Mouse (Mus musculus): ENCODE measurements around the gene Lsamp. TPM values are rescaled to one million over a fixed set of nuclear protein-coding genes. Genes with fewer than 3 reads are reported as not detected.

Gene Lsamp
- polyA plus RNA-seq, 1 experiment = not detected

DNA sequence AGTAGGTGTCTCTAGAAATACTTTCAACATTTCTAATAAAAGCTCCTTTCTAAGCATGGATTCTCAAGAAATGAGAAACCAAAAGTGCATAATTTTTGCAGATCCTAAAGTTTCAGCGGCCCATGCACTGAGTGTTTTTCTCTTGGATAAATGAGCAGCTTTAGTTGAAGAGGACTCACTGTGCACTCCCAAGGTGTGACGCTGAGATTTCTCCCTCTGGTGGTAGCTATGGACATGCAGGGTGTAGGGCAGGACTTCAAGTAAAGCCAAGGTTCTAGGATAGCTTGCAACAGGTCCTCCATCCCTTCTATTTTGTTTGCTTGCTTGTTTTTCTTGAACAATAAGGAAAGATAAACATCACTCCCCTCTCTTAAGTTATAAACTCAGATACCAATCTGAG is 1558.5 kb downstream of the Lsamp start:
- TF ChIP-seq GATA1 (IDR thresholded peaks at IDR 0.05; ENCODE audit: low read length) = no peak

DNA sequence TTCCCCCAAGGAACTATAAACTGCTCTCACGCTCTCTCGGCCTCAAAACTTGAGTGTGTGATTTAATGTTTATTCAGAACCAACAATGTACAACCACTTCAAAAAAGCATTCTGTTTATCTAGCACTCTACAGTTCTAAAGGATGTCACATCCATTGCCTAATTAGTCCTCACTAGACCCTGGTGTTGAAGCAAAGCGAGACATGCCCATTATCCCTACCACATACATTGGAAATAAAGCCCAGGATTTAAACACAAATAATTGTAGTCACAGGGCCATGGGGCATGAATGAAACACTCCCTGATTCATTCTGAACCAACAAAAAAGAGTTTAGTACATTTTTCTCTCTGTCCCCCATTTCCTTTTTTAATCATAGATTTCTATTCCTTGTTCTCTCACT is 1567.0 kb downstream of the Lsamp start:
- no peak for TF ChIP-seq GATA1 (IDR thresholded peaks at IDR 0.05; ENCODE audit: low read length)

DNA sequence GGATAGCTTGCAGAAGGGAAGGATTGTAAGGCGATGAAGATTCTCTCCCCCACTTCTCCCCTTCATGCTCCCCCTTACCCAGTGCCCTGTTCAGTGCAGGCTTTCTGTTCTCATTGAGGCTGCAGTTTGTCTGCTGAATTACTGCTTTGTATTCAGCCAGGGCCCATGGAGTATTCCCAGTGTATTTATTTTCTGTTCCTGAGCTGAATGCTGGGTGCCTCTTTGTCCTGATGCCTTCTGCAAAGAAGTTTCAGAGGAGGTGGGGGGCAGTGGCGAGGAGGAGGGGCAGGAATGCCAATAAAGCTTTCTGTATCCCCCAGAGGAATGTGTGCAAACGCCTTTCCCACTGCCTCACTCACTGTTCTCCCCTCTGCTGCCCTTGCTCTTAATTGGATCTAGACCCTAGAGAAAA is 1567.7 kb downstream of the Lsamp start:
- TF ChIP-seq GATA1 (IDR thresholded peaks at IDR 0.05; ENCODE audit: low read length) = no peak

DNA sequence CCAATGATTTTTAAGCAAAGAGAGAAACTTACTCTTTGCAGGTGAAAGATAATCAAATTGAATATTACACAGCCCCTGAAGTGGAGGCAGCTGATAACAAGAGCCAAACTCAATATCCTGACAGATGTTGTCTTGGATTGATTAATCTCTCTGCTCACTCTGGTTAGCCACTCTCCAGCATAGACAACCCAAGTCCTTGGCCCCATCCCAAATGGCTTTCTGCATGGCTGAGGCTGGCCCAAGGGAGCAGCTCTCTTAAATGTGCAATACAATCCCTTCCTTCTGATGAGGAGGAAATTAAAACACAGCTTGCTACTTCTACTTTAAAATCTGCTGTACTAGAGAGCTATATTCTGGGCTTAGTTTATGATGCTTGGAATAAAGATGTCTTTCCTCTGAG is 1572.9 kb downstream of the Lsamp start:
- TF ChIP-seq GATA1 (IDR thresholded peaks at IDR 0.05; ENCODE audit: low read length) = no peak

DNA sequence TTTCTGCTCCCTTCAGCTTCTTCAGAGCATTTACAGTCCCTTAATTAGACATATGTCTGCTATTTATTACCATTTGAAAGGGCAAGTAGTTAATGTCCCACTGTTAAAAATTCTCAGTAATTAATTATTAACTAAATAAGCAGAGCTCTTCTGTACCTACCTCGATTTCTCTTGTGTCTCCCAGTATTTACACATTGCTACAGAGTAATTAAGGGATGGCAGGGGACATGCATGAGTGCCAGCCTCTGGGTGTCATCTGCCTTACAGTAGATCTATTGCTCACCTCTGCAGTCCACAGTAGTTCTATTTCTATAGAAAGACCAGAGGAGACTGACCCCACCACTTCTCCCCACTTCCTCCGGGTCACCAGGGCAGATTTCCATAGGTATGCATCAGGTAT is 1581.1 kb downstream of the Lsamp start:
- TF ChIP-seq GATA1 (IDR thresholded peaks at IDR 0.05; ENCODE audit: low read length) = no peak

DNA sequence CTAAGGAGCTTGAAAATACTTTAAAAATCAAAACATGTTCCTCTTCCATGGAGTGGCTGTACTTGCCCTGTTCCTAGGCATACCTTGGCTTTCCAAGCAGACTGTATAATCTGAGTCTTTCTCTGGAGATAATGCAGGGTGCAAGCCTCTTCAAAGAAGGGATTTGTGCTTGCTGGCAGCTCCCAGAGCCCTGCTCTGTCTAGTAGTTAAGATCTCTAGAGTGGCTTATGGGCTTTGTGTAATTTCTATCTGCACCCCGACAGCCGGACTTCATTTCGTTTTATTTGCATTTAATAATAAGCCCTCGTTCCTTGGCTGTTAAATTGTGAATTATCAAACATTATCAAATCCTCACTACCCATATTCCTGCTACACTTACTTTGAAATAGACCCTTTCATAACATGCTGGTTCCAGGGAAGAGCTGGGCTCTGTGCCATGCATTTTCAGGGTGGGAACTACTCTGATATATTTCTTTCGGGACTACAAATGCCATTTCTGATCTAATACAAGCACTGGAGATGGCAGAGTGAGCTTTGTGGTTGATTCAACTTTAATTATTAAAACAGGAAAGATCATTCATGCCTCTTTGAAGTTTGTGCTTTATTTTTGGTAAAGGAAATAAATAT is 1604.6 kb downstream of the Lsamp start:
- no peak for TF ChIP-seq GATA1 (IDR thresholded peaks at IDR 0.05; ENCODE audit: low read length)

DNA sequence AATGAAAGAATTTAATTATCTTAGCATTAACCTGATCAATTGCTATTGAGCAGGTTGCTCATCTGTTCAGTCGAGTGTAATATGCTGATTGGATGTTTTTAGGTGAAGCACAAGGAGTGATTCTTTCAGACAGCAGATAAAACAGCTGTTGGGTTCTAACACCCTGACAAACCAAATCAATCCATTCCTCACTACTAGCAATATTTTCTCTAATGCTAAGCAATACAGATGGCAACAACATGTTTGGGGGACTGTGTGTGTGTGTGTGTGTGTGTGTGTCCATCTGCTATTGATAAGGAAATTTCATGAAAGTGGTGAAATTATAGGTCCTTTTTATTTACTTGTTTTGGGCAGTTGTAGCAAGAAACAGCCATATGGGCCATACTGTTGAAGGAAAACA is 1628.1 kb downstream of the Lsamp start:
- no peak for TF ChIP-seq GATA1 (IDR thresholded peaks at IDR 0.05; ENCODE audit: low read length)

DNA sequence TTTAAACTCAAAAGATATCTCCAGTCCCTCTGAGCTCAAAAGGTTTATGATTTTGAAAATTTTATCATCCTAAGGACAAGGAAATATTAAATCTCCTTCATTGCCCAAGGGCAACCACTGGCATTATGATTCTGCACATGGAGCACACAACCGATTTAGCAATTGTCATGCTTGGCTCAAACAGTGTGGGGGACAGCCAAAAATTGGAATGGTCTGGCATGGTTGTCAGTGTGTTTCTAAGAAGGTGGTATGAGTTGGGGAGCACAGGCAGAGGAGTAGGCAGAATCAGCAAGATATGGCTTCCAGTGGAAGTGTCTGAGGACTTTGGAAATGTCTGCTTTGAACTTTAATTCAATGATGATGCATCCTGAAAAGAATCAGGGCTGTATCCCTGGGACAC is 1639.7 kb downstream of the Lsamp start:
- no peak for TF ChIP-seq GATA1 (IDR thresholded peaks at IDR 0.05; ENCODE audit: low read length)

DNA sequence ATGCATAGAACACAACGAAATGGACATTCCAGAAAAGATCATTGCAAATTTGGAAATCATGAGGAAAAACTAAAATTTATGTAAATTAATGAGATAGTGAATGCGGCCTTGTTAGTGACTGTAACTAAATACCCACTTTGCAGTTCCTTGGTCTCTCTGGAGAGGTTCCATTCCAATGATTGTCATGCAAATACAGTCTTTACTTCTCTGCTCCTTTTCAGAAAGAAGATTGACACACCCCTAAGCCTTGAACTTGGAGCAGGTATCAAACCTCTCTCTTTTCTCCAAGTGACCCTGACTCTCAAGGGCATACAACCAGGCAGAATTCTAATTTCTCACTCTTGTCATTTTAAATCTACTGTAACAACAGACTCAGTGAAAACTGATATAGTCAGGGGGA is 1649.7 kb downstream of the Lsamp start:
- TF ChIP-seq GATA1 (IDR thresholded peaks at IDR 0.05; ENCODE audit: low read length) = no peak

DNA sequence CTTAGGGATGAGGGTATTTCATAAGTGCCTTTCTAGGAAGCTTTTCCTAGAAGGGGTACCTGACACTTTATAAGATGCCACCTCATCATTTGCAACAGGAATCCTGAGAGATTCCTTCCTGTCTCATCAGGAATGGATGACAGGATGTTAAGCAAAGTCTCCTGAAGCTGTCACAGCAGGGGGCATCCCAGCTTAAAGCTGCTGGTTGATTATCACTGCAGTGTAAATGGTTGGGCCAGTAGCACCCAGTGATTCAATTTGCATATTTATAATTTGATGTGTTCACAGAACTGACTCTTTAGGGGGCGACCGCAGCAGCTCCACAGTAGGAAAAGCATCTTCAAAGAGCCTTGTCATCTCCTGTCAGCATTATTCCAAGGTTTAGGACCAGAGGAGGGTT is 1656.7 kb downstream of the Lsamp start:
- TF ChIP-seq GATA1 (IDR thresholded peaks at IDR 0.05; ENCODE audit: low read length) = no peak

DNA sequence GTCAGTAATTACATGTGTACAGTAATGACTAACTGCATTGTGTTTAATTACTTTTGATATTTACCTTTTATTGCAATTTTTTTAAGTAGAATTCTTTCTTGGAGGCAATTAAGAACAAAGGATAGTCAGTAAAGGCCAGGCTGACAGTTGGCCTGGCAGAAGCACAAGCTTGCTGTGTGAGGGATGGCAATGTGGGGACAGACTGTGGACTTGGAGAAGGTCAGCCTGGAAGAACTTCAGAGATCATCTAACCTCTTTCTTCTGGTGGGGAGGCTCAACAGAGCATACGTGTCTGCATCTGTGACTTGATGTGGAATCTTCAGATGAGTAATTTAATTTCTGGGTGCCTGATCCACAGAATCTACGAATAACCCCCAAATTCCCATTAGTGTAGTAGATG is 1669.1 kb downstream of the Lsamp start:
- TF ChIP-seq GATA1 (IDR thresholded peaks at IDR 0.05; ENCODE audit: low read length) = no peak

DNA sequence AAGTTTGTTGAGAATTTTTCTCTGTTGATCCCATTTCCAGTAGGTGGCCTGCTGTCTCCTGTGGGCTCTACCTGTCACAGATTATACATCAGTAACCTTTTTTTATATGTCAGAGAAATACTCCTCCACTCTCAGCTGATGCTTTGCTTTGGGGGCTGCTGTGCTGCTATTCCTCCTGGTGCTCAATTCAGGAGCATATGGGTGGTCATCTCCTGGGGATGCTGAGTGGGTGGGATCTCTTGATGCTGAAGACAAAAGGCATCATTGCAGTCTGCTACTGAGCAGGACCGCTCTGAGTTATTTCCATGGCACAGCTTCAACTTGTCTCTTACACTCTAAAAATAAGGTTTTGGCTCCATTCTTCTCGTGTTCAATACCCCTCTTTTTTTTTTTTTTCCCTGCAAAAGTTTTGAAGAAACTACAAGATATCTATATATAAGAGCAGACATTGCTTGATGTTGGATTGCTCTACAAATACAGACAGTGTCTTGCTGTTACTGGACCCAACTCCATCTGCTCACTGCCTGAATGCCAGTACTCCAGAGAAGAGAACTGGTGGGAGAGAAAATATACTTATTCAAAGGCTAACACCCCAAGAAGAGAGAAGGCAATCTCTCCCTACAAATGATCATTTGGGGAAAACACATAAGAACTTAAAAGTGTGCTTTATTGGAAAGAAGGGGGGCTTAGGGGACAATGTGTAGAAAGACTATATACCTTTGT is 1690.3 kb downstream of the Lsamp start:
- TF ChIP-seq GATA1 (IDR thresholded peaks at IDR 0.05; ENCODE audit: low read length) = no peak

DNA sequence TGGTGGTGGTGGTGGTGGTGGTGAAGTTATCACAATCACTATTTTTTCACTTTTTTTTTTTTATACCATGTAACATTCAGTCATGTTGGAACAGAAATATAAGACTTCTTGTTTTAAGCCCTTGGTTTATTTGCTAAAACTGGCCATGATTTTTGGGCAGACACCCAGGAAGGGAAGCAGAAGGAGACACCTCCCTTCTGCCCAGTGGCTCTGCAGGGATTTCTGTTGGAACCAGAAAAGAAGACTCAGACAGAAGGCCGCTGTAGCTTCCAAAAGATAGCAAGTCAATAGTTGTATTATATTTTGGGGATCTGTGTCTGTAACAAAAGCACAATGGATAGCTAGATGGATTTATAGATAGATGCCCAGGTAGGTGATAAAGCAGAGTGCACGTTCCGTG is 1691.6 kb downstream of the Lsamp start:
- no peak for TF ChIP-seq GATA1 (IDR thresholded peaks at IDR 0.05; ENCODE audit: low read length)

DNA sequence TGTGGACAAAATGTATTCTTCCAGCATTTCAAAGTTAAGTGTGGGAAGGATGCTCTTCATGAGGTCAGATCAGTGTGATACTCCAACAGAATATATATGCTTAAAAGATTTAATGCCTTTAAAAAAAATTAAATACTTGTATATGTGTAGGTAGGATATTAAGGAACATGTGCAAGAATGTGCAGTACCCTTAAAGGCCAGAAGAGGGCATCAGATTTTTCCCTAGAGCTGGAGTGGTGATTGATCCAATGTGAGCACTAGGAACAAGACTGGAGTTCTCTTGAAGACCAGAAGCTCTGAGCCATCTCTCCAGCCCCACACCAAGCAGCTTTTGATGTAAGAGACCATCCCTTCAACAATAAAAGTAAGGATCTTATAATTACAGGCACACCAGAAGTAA is 1708.3 kb downstream of the Lsamp start:
- no peak for TF ChIP-seq GATA1 (IDR thresholded peaks at IDR 0.05; ENCODE audit: low read length)

DNA sequence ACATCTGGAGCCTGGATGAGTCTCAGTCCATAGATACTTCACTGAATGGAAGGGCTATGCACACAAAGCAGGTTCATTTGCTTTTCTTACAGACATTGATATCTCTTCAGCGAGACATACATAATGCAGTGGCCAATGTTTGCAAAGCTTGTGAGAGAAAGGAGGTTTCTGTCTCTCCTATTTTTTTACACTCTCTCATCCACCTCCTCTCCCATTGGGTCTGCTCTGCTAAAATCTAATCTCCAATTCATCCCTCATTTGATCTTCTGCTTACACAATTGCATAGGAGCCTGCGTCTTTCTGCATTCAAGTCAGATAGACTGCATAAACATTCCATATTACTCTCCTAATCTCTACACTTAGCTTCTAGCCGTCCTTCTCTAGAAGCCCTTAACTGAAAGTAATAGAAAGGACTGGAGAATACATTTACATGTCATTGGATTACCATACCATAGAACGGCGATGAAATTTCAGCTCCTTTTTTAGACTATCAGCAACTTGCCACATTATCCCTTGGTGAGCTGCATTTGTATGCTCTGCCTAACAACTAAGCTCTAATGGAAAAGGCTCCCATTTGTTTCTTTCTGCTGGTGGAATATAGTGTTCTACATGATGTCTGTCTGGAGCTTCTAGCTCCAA is 1717.7 kb downstream of the Lsamp start:
- TF ChIP-seq GATA1 (IDR thresholded peaks at IDR 0.05; ENCODE audit: low read length) = no peak

DNA sequence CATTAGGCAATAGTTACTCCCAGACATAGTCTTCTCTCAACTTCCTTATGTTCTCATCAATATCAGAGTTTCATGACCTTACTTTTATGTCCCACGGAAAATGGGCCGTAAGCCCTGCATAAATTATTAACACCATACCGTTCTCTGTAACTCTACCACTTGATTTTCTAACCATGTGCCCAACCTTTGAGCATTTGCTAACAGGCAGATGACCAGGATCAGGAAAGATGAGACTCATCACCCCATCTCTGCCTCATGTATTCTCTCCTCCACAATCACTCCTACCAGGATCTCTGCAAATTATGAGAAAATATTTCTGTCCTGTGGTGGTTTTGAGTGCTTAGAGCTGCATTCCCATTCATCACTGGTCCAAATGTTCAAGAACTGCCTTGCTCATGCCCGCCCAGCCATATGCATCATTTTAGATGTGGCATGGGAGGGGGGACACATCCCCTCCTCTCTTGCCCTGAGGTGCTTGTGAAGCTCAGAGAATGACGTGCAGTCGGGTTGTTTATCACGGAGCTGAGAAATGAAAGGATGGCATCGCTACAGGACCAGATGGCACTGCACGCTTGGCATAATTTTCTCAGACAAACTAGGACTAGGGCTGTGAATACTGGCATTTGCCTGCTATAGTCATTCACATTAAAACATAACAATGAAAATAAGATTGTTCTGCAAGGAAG is 1744.9 kb downstream of the Lsamp start:
- TF ChIP-seq GATA1 (IDR thresholded peaks at IDR 0.05; ENCODE audit: low read length) = no peak
